Mouse (Mus musculus) liver, embryonic 15.5 days (tissue): ENCODE results near the gene Srgap3. TPM values are rescaled to one million over a fixed set of nuclear protein-coding genes. Genes with fewer than 3 reads are reported as not detected.

ENCODE experiments used
- ATAC-seq: fragments of 200-750 bp; cut with Nextera tagmentation; 2 replicates; pipeline ENCODE4 v1.8.0; 2017; ENCODE audit warnings: moderate number of reproducible peaks, mild to moderate bottlenecking, moderate library complexity; ENCODE audit not compliant: insufficient read depth
- H3K27ac ChIP-seq: fragments of 300-500 bp; sonication (generic); replicated peaks from 2 replicates; pipeline ENCODE4 v1.5.1; 2015; ENCODE audit warnings: mild to moderate bottlenecking, inconsistent platforms
- H3K27me3 ChIP-seq: fragments of 300-500 bp; sonication (generic); 2 replicates; pipeline ENCODE4 v1.6.1; 2015; ENCODE audit warnings: mild to moderate bottlenecking, inconsistent platforms
- H3K36me3 ChIP-seq: fragments of 300-500 bp; sonication (generic); replicated peaks from 2 replicates; pipeline ENCODE4 v1.6.1; 2015; ENCODE audit warnings: moderate library complexity, mild to moderate bottlenecking, inconsistent platforms
- H3K4me1 ChIP-seq: fragments of 300-500 bp; sonication (generic); replicated peaks from 2 replicates; pipeline ENCODE4 v1.6.1; 2015; ENCODE audit warnings: inconsistent platforms
- H3K4me2 ChIP-seq: fragments of 300-500 bp; sonication (generic); 2 replicates; pipeline ENCODE4 v1.6.1; 2015; ENCODE audit warnings: moderate library complexity, mild to moderate bottlenecking, inconsistent platforms
- H3K4me3 ChIP-seq: fragments of 300-500 bp; sonication (generic); replicated peaks from 2 replicates; pipeline ENCODE4 v1.5.1; 2015; ENCODE audit warnings: mild to moderate bottlenecking, inconsistent platforms
- H3K9ac ChIP-seq: fragments of 300-500 bp; sonication (generic); 2 replicates; pipeline ENCODE4 v1.6.1; 2015; ENCODE audit warnings: moderate library complexity, mild to moderate bottlenecking, inconsistent platforms
- H3K9me3 ChIP-seq: fragments of 300-500 bp; sonication (generic); replicated peaks from 2 replicates; pipeline ENCODE4 v1.6.1; 2016; ENCODE audit warnings: inconsistent platforms
- WGBS: fragments of 180-500 bp; shearing (Covaris S2); methylation state at CpG from one replicate; pipeline ENCODE4 v1.1.7; 2015; ENCODE audit warnings: mixed read lengths; ENCODE audit not compliant: insufficient replicate concordance; 5-methylcytosine and 5-hydroxymethylcytosine counted together
- polyA plus RNA-seq: library from polyadenylated mRNA; unstranded; fragments of >200 nt; fragmentation: Nextera tagmentation; extraction: Ambion mirVana; gene quantifications from 2 replicates; pipeline ENCODE4 v1.2.1, GENCODE M21; 2015

Srgap3 gene
- polyA plus RNA-seq, 1 experiment from 2014 or later, result 0.16 TPM

- Histone ChIP-seq H3K27ac (no peak overlapping the region), H3K4me1 (peaks cover 10% of the 10 kb centered on the region), H3K27me3 (no peaks in the 10 kb centered on the region), H3K36me3 (no peaks in the 10 kb centered on the region), H3K4me2 (no peak overlapping the region), H3K9me3 (no peaks in the 10 kb centered on the region), H3K9ac (no peak overlapping the region), H3K4me3 (no peak overlapping the region)
- no peak for ATAC-seq
- 20% methylated on average over 8 of the region's 8 CpGs for WGBS
Observed at GRCm38 (mm10) chr6:112907887-112908584, 39.0 kb downstream of the Srgap3 start.

DNA sequence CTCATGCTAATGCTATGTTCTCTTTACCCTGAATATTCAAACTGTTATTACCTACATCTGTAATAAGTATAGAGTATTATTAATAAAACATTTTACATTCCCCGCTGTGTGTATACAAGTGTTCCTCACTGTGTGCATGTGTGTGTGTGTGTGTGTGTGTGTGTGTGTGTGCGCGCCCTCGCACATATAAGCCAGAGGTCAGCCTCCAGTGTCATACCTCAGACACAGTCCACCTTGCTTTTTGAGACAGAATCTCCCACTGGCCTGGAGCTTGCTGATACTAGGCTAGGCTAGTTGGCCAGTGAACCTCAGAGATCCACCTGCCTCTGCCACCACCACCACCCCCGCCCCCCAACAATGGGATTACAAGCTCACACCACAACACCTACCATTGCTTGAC lies 43.3 kb downstream of the Srgap3 start:
- no peak for ATAC-seq
- Histone ChIP-seq H3K4me3 (no peak overlapping the region), H3K4me2 (no peak overlapping the region), H3K27me3 (no peaks in the 10 kb centered on the region), H3K9ac (no peak overlapping the region), H3K36me3 (no peaks in the 10 kb centered on the region), H3K9me3 (no peaks in the 10 kb centered on the region), H3K27ac (no peak overlapping the region), H3K4me1 (peaks cover 17% of the 10 kb centered on the region)
- 84% methylated on average over 5 of the region's 5 CpGs for WGBS

GRCm38 (mm10) chr6:112903226-112903625 lies 43.8 kb downstream of the Srgap3 start:
- Histone ChIP-seq H3K9ac (no peak overlapping the region), H3K27me3 (no peaks in the 10 kb centered on the region), H3K27ac (no peak overlapping the region), H3K4me3 (no peak overlapping the region), H3K36me3 (no peaks in the 10 kb centered on the region), H3K4me1 (peaks cover 15% of the 10 kb centered on the region), H3K4me2 (no peak overlapping the region), H3K9me3 (no peaks in the 10 kb centered on the region)
- ATAC-seq, result no peak
- WGBS, result 32% methylated on average over 7 of the region's 7 CpGs

DNA sequence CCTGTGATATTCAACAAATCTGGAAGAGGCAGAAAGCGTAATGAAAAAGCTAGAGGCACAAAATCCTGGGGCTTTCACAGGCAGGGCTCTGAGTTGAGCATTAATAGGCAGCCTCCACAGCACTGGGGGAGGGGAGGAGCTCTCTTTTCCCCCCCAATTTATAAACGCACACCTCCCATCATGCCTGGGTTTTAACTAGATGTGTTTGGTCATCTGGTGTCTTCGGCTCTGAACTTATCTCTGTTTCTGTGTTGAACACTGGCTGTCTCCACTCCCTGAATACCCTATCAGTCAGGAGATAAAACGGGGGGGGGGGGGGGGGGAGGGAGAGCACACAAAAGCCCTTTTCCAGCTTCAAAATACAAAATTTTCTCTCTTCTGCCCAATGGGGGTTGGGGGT lies 44.3 kb downstream of the Srgap3 start:
- Histone ChIP-seq H3K9ac (no peak overlapping the region), H3K36me3 (no peaks in the 10 kb centered on the region)

DNA sequence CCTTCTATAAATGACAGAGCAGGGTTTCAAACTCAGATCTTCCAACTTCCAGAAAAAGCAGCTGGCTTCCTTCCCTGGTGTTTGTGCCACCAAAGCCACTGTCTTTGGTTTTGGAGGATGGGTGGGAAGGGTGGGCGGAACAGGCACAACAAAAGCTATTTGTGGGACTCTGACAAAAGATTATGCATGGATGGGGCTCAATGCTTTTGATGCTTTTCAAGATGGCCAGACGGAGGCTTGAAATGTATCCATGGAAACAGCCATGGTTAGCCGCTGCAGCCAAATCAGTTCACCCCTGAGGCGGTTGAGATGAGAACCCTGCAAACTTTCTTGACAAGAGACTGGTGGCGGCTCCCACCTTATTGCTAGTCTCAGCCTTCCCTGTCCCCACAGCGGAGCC lies 46.8 kb downstream of the Srgap3 start:
- Histone ChIP-seq H3K27me3 (no peaks in the 10 kb centered on the region), H3K9ac (no peak overlapping the region), H3K4me3 (no peak overlapping the region), H3K4me2 (no peak overlapping the region), H3K36me3 (no peaks in the 10 kb centered on the region), H3K9me3 (no peaks in the 10 kb centered on the region), H3K4me1 (peaks cover 16% of the 10 kb centered on the region), H3K27ac (no peak overlapping the region)
- WGBS, result 74% methylated on average over 6 of the region's 6 CpGs
- no peak for ATAC-seq

More for the DNA sequence above, 44.3 kb downstream of the Srgap3 start:
- Histone ChIP-seq H3K27ac (no peak overlapping the region), H3K4me3 (no peak overlapping the region), H3K4me2 (no peak overlapping the region), H3K27me3 (no peaks in the 10 kb centered on the region), H3K4me1 (peaks cover 12% of the 10 kb centered on the region), H3K9me3 (no peaks in the 10 kb centered on the region)
- ATAC-seq, result no peak; the same call in 1 of the 2 replicates
- WGBS, result 16% methylated on average over 4 of the region's 4 CpGs

DNA sequence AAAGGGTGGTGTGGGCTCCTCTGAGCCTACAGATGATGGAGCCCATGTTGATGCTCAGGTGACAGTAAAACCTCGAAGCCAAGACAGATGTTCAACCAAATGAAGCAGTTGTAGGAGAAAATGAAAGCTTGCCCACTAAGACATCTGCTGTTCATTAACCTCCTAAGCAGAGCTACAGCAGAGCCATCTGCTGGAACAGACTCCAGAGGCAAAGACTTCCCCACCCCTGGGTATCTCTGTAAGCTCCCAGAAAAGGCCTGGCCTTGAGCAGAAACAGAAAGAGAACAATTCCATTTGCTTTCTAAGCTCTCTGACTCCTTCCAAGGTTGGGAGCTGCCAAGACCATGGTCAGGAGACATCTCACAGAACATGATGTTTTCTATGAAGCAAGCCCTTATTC lies 47.4 kb downstream of the Srgap3 start:
- H3K4me1 ChIP-seq, result peaks cover 16% of the 10 kb centered on the region
- no peak overlapping the region for H3K4me3 ChIP-seq
- no peak for ATAC-seq
- H3K9me3 ChIP-seq, result no peaks in the 10 kb centered on the region
- H3K4me2 ChIP-seq, result no peak overlapping the region
- H3K36me3 ChIP-seq, result no peaks in the 10 kb centered on the region
- WGBS, result 50% methylated on average over 1 of the region's 1 CpGs
- H3K27ac ChIP-seq, result no peak overlapping the region
- H3K9ac ChIP-seq, result no peak overlapping the region
- no peaks in the 10 kb centered on the region for H3K27me3 ChIP-seq

DNA sequence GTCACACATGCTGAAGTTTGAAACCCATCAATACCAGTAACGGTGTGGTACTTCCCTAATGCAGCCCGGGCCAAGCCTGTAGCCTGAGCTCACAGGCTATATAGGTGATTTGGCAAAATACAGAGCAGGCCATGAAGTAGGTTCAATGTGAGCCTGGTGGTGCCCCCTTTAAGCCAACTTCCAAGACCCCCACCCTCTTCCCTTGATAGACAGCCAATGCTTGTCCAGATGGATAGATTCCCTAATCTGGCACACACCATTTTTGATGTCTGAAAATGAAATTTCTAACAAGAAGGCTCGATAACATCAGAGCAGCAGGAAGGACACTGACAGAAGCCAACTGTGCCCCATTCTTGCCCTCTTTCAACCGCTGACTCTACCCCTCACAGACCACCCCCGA lies 47.8 kb downstream of the Srgap3 start:
- H3K27ac ChIP-seq, result no peak overlapping the region
- no peaks in the 10 kb centered on the region for H3K36me3 ChIP-seq
- H3K9ac ChIP-seq, result no peak overlapping the region
- no peak overlapping the region for H3K4me2 ChIP-seq
- ATAC-seq, result no peak
- H3K4me1 ChIP-seq, result peaks cover 16% of the 10 kb centered on the region
- no peaks in the 10 kb centered on the region for H3K27me3 ChIP-seq
- WGBS, result 63% methylated on average over 5 of the region's 5 CpGs
- H3K9me3 ChIP-seq, result no peaks in the 10 kb centered on the region
- H3K4me3 ChIP-seq, result no peak overlapping the region

- 64% methylated on average over 4 of the region's 4 CpGs for WGBS
- ATAC-seq, result no peak
- H3K4me2 ChIP-seq, result no peak overlapping the region
- no peak overlapping the region for H3K27ac ChIP-seq
- no peak overlapping the region for H3K4me3 ChIP-seq
- no peaks in the 10 kb centered on the region for H3K27me3 ChIP-seq
- H3K9ac ChIP-seq, result no peak overlapping the region
- H3K36me3 ChIP-seq, result no peaks in the 10 kb centered on the region
- no peaks in the 10 kb centered on the region for H3K9me3 ChIP-seq
- H3K4me1 ChIP-seq, result peaks cover 15% of the 10 kb centered on the region
Observed at GRCm38 (mm10) chr6:112898435-112898834, 48.6 kb downstream of the Srgap3 start.

- H3K9me3 ChIP-seq, result no peaks in the 10 kb centered on the region
- H3K4me3 ChIP-seq, result no peak overlapping the region
- WGBS, result 39% methylated on average over 11 of the region's 11 CpGs
- no peaks in the 10 kb centered on the region for H3K36me3 ChIP-seq
- H3K27me3 ChIP-seq, result no peaks in the 10 kb centered on the region
- H3K27ac ChIP-seq, result no peak overlapping the region
- no peak overlapping the region for H3K4me2 ChIP-seq
- no peak; the same call in 1 of the 2 replicates for ATAC-seq
- peaks cover 4% of the 10 kb centered on the region; the same call in 1 of the 2 replicates for H3K4me1 ChIP-seq
- no peak overlapping the region for H3K9ac ChIP-seq
Observed at GRCm38 (mm10) chr6:112896372-112896771, 50.7 kb downstream of the Srgap3 start.

GRCm38 (mm10) chr6:112890331-112890751 lies 56.7 kb downstream of the Srgap3 start:
- no peak for ATAC-seq
- H3K27me3 ChIP-seq, result no peaks in the 10 kb centered on the region
- no peak overlapping the region for H3K9ac ChIP-seq
- H3K4me1 ChIP-seq, result no peaks in the 10 kb centered on the region
- no peak overlapping the region for H3K4me2 ChIP-seq
- no peaks in the 10 kb centered on the region for H3K36me3 ChIP-seq
- WGBS, result 60% methylated on average over 2 of the region's 2 CpGs
- no peak overlapping the region for H3K27ac ChIP-seq
- H3K4me3 ChIP-seq, result no peak overlapping the region
- H3K9me3 ChIP-seq, result no peaks in the 10 kb centered on the region

- Histone ChIP-seq H3K9ac (no peak overlapping the region), H3K4me1 (no peaks in the 10 kb centered on the region), H3K9me3 (no peaks in the 10 kb centered on the region), H3K27ac (no peak overlapping the region), H3K4me2 (no peak overlapping the region), H3K36me3 (no peaks in the 10 kb centered on the region), H3K4me3 (no peak overlapping the region), H3K27me3 (no peaks in the 10 kb centered on the region)
- 60% methylated on average over 5 of the region's 5 CpGs for WGBS
- no peak for ATAC-seq
Observed at GRCm38 (mm10) chr6:112883588-112884135, 63.4 kb downstream of the Srgap3 start.
